Mouse (Mus musculus) T-cell, adult 2 months (primary cell): ENCODE results near the gene Slc2a13.

ENCODE experiments used
- DNase-seq: peaks from one replicate; pipeline ENCODE4 v3.0.0; 2022; ENCODE audit warnings: low spot score

Slc2a13 gene

DNA sequence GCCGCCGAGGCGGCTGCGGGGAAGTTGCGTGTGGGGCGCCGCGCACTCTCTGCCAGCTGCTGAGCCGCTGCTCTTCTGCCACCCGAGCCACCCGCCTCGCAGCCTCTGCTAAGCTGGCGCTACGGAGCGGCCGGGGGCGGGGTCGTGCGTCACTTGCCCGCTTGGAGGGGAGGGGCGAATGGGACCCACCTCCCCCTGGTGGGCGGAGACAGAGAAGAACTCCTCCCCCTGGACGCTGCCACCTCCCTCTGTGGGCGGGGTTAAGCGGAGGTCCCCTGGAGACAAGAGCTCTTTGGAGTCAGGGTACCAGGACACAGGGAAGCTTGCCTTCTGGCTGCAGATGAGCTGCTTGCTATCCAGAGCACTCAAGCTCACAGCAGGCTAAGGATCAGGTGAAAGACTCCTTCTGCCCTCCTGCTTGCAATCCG, at the start of gene Slc2a13:
Gene Slc2a13, minus strand, starts transcription at position 151 of the 428 bp plus-strand sequence.
- peak; percentile 45 for DNase-seq

DNA sequence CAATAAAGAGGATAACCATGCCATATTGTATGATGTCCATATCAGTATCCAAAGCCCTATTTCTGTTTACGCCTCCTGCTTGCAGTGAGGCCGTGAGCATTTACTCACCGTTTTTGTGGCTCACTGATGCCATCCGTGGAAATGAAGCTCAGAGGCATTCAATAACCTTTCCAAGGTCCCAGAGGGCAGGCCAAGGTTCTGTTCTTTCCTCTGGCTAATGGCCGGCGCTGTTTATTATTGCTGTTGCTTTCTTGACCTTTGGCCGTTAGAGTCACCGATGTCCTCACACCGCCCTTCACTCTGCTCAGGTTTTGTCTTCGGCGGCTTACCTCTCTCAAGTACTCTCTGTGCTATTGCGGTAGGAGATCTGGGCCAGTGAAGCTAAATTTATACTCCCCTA, 43.0 kb upstream of the Slc2a13 start:
- no peak for DNase-seq

DNA sequence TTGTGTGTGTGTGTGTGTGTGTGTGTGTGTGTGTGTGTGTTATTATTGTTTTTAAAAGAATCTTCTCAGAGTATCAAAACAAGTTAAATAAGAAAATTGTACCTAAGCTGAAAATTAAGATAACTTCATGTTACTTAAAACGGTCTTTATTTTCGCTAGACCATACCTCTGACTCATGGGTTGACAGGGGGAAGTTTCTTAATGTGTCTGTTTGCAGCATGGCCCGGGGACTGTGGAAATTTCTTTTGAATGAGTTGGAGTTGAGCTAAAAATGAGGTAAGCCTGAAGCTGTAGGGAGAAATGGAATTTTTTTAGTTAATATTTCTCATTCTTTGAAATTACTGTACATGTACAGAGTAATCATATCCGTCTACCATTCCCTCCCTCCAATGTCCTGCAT, 42.5 kb upstream of the Slc2a13 start:
- DNase-seq, result no peak

DNA sequence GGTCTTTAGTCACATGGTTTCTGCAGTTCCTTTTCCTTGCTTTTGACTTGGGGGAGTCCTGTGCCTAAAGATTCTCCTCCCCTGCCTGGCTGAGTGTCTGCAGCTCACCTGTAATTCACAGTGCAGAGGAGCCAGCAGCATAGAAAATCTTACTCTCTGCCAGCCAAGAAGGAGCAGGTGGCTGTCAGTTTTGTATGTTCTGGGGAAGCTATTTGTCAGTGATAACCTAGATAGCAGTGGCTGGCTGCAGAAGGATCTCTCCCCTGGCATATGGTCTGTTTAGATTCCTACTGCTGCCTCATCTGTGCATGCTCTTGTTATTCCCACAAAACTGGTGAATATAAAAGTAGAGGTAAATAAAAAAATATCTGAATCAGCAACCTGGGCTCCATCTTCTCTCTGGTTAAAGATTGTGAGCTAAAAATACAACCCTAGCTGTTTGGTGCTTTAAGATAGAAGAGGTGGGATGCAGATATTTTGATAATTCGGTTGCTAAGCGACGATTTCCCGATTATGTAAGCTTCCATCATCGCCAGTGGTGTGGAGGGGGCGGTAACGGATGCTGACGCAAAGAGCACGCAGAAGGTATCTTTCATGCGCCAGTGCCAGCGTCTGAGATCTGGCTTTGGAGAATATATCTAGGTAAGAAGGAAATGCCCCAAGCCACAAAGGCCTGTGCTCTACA, 41.1 kb upstream of the Slc2a13 start:
- no peak for DNase-seq

DNA sequence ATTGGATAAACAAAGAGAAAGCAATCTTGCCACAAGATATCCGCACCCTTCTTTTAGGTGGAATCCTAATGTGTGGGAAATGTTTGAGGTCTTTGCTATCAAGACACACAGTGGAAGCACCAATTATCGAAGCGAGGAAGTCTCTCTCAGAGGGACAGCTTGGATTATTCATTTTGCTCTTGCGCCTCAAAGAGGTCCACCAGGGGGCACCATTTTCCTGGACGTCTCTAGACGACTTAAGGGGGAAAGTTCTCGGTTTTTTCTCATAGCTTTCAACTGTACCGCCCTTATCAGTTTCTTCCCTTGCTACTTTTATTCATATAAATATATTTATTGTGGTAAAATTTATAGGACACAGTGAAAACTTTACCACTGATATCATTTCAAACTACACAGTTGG, 36.7 kb upstream of the Slc2a13 start:
- no peak for DNase-seq

DNA sequence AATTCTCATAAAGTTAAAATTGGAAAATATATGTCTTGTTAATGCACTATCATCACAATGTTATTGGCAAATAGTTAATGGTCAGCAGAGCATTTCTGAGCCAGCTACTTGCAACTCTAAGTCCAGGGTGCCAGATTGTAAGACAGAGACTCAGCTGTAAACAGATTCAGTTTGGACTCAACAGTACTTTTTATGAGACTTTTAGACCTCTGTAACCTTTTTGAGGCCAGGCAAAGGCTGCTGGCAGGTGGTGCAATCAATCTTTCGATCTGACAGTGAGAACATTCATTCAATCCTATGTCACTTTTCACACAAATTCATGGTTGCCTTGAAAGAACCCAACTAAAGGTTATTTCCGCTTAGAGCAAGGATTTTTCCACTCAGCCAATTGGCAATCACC, 35.8 kb upstream of the Slc2a13 start:
- DNase-seq, result no peak

DNA sequence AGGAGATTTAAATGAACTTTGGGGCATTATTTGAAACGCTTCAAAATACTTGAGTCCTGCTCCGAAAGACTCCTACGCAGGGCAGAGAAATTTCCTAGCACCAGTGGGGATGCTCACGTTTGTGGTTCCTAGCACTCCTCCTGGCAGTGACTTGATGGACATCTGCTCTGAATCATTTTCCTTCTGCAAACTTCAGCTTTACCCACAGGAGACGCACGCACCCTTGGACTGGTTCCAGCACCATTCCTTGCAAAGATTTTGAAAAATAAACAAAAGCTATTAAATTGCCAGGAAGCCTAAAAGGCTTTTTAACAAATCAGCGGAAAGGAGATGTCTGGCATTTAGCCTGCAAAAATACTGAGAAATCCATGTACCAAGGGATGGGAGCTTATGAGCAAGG, 28.1 kb upstream of the Slc2a13 start:
- no peak for DNase-seq

DNA sequence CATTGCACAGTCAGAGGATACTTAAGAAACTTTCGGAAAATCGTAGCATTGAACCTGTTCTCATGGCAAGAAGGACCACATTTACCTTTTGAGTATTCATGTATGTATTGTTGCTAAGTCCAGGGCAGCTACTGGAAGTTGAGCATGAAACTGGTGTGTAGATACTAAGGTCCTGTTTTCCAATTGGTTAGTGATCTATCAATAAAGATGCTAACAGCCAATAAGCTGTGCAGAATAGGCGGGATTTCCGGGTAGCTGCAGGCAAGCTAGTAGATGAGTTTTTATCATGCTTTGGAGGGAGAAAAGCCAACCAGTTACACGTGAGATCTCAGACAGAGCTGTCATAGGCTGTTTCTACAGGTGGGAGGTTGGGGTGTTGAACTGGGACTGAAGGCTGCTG, 24.2 kb upstream of the Slc2a13 start:
- no peak for DNase-seq

DNA sequence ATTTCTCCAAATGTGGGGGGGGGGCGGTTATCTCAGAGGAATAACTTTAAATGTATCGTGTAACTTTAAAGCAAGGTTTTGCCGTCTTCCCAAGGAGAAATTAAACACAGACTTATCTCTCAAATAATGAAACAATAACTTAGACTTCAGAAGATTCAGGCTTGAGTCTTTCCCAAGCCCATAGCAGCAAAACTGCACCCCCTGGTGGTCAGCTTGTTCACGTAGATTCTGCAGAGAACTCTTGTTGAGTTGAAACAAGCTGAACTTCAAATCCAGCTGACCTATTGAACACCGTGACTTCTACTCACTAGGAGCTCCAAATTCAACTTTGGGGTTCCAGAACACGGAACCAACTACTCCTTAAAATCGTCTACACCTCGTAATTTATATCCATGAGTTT, 1.4 kb upstream of the Slc2a13 start:
- DNase-seq, result peak; percentile 9

DNA sequence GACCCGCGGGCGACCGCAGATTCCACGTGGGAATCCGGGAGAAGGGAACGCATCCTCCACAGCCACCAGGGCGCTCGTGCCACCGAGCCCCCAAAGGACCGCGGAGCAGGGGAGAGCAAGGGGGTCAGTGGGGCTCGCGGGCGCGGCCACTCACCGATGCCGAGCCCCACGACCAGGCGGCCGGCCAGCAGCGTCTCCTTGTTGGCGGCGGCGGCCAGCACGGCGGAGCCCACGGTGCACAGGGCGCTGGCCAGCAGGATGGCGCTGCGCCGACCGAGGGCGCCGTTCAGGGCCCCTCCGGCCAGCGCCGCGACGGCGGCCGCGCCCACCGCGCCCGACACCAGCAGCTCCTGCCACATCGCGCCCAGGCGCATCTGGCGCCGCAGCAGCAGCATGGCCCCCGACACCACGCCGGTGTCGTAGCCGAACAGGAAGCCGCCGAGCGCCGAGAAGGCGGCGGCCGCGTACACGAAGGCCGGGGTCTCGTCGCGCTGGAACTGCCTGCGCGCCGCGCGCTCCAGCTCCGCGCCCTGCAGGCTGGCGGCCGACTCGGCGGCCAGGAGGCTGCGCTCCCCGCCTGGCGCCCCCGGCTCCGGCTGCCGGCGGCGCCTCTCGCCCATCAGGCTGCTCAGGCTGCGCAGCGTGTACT, 516 bp downstream of the Slc2a13 start:
- peak; percentile 9 for DNase-seq

DNA sequence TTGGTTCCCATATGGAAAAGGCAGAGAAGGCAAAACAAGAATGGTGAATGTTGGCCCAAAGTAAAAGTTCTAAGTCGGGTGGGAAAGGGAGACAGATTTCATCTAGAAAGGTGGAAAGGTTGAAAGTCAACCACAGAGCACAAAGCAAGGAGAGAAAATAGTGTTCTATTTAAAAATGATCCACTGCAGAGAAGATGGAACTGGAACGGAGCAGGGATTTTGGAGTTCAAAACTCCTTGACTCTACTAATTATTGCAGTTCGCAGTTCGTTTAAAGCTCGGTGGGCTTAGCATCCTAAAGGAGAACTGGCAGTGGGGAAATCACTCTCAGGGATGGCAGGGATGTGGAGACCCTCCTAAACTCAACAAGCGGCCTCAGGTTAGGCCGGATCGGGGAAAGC, 1.1 kb downstream of the Slc2a13 start:
- DNase-seq, result no peak

DNA sequence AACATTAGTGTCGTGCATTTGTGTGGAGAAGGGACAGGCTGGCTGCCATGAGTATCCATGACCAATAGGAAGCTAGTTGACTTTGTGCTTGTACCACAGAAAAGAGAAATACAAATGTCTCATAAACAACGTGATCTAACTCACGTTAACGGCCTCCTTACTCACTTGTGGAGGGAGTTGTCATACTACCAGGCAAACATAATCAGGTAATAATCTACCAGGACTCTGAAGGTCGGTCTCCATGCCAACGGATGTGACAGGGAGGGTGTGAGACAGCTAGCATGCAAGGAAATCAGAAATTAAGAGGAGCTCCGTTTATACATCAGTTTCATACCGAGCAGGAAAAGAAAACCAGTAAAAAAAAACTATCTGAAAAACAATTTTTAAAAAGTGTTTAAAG, 6.3 kb downstream of the Slc2a13 start:
- no peak for DNase-seq

DNA sequence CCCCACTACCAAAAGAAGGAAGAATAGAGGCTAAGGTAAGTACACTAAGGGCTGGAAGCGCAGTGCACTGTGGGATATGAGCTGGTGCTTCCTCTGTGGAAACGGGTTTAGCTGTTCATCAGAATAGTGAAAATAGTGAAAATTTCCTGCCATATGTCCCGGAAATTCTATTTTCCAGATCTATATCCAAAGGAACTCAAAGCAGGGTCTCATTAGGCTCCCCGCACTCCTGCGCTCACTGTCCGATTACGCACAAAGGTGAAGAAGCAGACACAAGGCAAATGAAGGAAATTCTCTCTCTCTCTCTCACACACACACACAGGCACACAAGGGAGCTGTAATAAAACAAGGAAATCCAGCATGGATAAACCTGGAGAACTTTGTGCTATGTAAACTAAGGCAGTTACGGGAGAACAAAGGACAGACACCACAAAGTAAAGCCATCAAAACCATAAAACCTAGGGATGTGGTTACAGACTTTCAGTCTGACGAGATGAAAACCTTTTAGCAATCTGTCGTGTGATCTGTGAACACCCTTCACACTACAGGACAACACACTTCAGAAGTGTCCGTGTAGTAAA, 7.9 kb downstream of the Slc2a13 start:
- DNase-seq, result no peak

DNA sequence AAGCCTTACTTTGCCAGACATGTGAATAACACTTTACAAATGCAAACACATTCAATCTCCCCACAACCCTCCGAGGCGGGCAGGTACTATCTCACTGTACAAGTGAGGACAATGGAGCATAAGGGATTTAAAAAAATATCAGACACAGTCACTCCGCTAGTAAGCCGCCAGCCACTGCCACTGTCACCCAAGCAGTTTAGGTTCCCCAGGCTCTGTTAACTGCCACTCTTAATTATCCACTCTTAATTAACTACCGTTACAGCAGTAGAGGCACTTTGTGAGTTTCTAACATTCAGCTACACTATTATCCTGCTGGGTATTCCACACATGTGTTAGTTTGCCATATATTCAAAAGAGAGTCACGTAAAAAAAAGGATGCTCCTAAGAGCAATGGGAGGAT, 11.3 kb downstream of the Slc2a13 start:
- DNase-seq, result no peak

DNA sequence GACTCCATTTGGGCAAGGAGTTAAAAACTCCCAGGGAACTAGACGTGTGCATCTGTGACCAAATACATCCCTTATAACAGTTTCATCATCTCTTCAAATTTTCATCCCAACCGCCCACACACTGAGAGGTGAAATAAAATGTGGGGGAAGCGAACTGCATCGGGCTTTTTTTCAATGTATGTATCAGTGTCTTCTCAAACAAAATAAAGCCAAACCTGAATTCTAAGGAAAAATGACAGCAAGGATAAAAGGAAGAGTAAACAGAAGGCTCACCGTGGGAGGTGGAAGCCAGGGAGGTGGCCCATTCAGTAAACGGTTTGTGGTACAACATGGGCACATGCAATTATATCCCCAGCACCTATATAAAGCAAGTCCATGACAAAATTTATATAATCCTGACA, 17.7 kb downstream of the Slc2a13 start:
- DNase-seq, result no peak

DNA sequence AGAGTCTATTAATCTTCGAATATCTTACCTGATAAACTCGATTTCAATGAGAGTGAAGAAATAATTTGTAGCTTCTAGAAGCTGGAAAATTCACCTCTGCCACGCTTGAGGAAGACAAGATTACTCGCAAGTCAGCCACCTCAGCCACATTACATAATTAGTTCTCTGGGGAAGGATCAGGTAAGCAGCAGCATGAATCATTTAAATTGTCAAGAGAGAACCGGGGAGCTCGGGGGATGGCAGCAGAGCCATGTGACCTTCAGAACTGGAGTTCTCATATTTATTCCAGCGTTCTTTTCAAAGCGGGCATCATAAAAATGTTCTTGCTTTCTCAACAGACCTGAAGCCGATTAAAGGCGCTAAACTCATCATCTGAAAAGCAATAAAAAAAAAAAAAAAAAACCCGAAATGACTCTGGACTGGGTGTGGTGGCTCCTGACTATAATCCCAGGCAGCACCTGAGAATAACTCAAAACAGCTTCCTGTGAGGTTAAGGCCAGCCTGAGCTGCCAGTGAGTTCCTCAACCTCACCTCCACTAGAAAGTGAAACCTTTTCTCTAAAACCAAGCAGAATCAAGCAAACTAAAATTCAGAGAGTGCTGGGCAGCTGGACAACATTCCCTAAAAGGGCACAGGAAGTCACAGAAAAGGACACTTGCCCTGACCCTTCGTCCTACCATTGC, 24.3 kb downstream of the Slc2a13 start:
- no peak for DNase-seq

DNA sequence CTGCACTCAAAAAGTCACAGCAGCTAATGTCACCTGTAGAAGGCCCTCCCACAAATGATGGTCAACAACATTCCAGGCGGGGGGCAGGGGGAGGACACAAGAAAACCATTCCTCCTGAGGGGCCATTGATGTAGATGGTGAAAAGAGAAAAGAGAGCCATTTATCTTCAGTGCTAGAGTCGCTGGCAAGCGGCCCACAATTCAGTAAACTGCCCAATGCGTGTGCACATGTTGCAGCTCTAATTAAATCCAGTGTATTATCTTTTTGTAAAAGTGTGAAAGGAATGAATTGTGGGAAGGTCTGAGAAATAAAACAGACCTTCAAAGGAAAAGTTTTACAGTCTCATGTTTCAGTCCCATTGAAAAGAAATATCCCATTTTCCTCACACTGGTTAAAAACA, 28.5 kb downstream of the Slc2a13 start:
- no peak for DNase-seq

DNA sequence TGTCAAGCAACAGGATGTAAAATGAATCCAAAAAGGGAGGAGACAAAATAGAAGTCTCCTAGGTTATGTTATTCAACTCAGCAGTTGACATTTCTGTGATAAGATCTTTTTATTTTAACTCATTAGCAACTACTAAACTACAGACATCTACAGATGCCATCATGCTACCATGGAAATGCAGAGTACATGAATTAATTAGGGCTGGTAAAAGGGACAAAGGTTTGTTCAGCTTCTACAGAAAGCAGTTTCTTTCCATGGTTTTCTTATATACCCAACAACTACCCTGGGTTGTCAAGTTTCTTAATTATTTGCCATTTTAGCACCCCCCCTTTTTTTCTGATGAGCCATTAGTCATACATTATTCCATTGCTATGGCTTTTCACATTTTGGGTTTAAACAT, 34.6 kb downstream of the Slc2a13 start:
- no peak for DNase-seq

DNA sequence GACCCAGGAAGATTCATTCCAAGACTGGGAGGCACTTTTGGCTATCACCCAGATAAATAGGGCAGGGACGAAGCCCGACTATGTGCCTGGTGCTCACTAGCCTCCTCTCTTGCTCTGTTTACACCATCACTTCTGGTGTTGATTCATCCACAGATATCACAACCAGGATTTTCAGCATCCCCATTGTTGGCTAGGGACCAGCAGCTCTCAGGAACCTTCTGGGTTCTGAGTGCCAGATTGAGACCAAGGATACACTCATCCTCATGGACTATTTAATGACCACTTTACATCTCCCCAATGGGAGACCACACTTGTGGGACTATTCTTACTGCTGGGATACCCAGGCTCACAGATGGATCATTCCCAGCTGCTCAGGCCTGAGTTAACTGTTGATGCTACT, 46.2 kb downstream of the Slc2a13 start:
- DNase-seq, result no peak

DNA sequence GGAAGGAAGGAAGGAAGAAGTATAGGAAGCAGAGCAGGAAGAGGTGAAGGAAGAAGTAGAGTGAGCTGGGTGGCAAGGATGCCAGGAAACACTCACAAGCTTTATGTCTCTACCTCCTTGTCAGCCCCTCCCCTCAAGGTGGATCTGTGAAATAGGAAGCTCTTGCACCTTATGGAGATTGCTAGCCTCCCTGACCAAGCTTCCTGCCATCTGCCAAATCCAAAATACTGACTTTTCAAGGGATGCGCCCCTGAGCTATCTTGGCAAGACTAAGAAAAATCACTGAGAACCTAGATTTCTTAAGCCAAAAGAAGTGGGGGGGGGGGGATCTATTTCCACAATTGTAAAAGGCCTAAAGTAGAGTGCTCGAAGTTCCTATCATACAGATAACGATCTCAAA, 46.9 kb downstream of the Slc2a13 start:
- DNase-seq, result no peak

DNA sequence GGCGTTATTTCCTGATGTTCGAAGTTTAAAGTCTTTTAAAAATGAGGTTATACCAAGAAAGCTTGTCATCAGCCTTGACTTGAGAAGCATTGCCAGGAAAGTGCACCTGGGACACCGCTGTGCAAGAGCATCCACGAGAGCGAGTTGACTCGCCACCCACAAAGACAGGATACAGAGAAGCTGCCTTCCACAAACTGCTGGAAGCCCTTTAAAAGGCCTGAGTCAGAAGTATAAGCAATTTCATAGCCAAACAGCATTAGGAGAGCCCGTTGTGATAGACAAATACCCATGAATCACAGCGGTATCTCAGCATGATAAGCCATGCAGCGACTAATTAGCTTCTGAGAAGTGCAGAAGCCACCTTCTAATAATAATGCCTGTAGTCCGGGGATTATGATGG, 48.6 kb downstream of the Slc2a13 start:
- DNase-seq, result no peak

DNA sequence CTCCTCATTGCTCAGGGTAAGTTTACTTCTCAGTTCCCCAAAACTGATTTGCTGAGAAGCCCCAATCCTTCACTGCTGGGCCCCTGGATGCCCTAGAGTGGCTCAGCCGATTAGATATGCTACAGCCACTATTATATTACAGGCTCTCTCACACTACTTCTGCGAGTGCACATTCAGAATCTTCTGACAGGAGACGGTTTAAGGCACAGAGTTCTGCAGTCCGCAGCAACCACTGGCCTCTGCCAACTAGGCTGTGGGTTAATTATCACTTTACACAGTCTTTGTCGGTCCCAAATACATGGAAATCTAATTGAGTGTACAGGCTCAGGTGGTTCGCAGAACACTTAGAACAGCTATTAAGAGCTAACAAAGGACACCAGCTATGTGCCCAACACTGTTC, 69.8 kb downstream of the Slc2a13 start:
- DNase-seq, result no peak

DNA sequence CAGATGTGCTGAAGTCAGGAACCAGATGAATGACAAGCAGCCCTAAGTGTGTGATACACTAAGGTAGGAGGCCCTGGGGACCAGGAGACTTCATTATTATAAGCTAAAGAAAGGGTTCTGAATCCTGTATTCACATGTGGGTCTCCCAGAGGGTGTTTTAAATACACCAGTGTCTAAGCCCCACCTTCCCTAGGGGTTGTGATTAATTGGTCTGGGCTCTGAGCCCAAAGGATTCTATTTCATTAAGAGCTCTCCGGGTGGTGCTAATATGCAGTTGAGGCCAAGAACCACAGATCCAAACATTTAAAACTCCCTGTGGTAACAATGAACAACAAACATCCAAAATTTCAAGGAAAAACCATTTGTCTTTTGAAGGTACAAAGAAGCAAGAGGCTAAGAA, 70.4 kb downstream of the Slc2a13 start:
- no peak for DNase-seq
